Mouse (Mus musculus) CH12.LX (cell line): Measurements from ENCODE around the gene Olfr437. TPM values are rescaled to one million over a fixed set of nuclear protein-coding genes. Genes with fewer than 3 reads are reported as not detected.

Experiments
- DNase-seq: peaks from one replicate; pipeline ENCODE4 v3.0.0-alpha.2; 2013; ENCODE audit errors: extremely low read depth
- H3K27ac ChIP-seq: 2 replicates; pipeline ENCODE4 v1.5.1; 2012; ENCODE audit warnings: low read depth, mild to moderate bottlenecking, control low read depth, moderate library complexity; ENCODE audit not compliant: insufficient read depth
- H3K27me3 ChIP-seq: replicated peaks from 2 replicates; pipeline ENCODE3; 2012; ENCODE audit warnings: inconsistent platforms
- H3K36me3 ChIP-seq, 2 experiments: replicated peaks in 1 of 2; 2 replicates each; pipeline versions ENCODE3 to v1.6.1; 2012; ENCODE audit warnings: inconsistent platforms in 1 of 2, low read length in 1 of 2, mild to moderate bottlenecking in 1 of 2, mixed read lengths in 1 of 2, moderate library complexity in 1 of 2; ENCODE audit not compliant: control insufficient read depth in 1 of 2, insufficient read depth in 1 of 2
- H3K4me1 ChIP-seq, 2 experiments: 2 replicates each; pipeline ENCODE4 v1.6.1; 2012; ENCODE audit warnings: inconsistent platforms in 1 of 2, moderate library complexity in 1 of 2; ENCODE audit not compliant: insufficient read depth in 2 of 2, control insufficient read depth in 1 of 2
- H3K4me2 ChIP-seq: 2 replicates; pipeline ENCODE4 v1.6.1; 2012; ENCODE audit warnings: low read depth, mild to moderate bottlenecking, control low read depth; ENCODE audit not compliant: poor library complexity, insufficient read depth, severe bottlenecking
- H3K4me3 ChIP-seq, 3 experiments: fragments of 150-350 bp in 1 of 3; sonication (generic) in 1 of 3; replicated peaks in 1 of 3; 2 replicates each; pipeline versions ENCODE3 to v1.5.1; 2011 to 2012; ENCODE audit warnings: low read depth in 2 of 3, low read length in 2 of 3, mild to moderate bottlenecking in 2 of 3, moderate library complexity in 2 of 3, control low read depth in 1 of 3, improper control_type of control experiment in 1 of 3, inconsistent platforms in 1 of 3, mixed read lengths in 1 of 3; ENCODE audit not compliant: poor library complexity in 1 of 3
- H3K79me2 ChIP-seq: replicated peaks from 2 replicates; pipeline ENCODE4 v1.6.1; 2012; ENCODE audit warnings: mild to moderate bottlenecking, moderate library complexity; ENCODE audit not compliant: control insufficient read depth, poor library complexity, insufficient read depth, severe bottlenecking; ENCODE audit errors: extremely low read depth
- H3K9ac ChIP-seq: 2 replicates; pipeline ENCODE4 v1.6.1; 2012; ENCODE audit warnings: low read depth, mild to moderate bottlenecking, control low read depth, moderate library complexity; ENCODE audit not compliant: insufficient read depth
- H3K9me3 ChIP-seq: replicated peaks from 2 replicates; pipeline ENCODE3; 2012; ENCODE audit warnings: low read length, inconsistent platforms, mixed read lengths
- BHLHE40 ChIP-seq: IDR thresholded peaks from 2 replicates; pipeline ENCODE4 v1.6.1; 2011; ENCODE audit warnings: mild to moderate bottlenecking, low read depth, low read length, improper control_type of control experiment
- CHD1 ChIP-seq: IDR thresholded peaks from 2 replicates; pipeline ENCODE4 v1.6.1; 2012; ENCODE audit warnings: low read depth, low read length, improper control_type of control experiment, inconsistent platforms
- CTCF ChIP-seq, 2 experiments: IDR thresholded peaks in 1 of 2; conservative IDR thresholded peaks in 1 of 2; 2 replicates each; pipeline ENCODE4 v1.5.1; 2011 to 2012; ENCODE audit warnings: low read depth in 2 of 2, low read length in 2 of 2, improper control_type of control experiment in 1 of 2, inconsistent platforms in 1 of 2, mild to moderate bottlenecking in 1 of 2, moderate library complexity in 1 of 2
- ELF1 ChIP-seq: IDR thresholded peaks from 2 replicates; pipeline ENCODE4 v1.6.1; 2014; ENCODE audit warnings: low read depth, mild to moderate bottlenecking, inconsistent platforms, low read length, improper control_type of control experiment
- ETS1 ChIP-seq: conservative IDR thresholded peaks from 2 replicates; pipeline ENCODE4 v1.6.1; 2012; ENCODE audit warnings: low read depth, mild to moderate bottlenecking, inconsistent platforms, low read length, improper control_type of control experiment, moderate library complexity
- GABPA ChIP-seq: IDR thresholded peaks from 2 replicates; pipeline ENCODE4 v1.6.1; 2012; ENCODE audit warnings: low read depth, low read length, improper control_type of control experiment, inconsistent platforms; ENCODE audit not compliant: insufficient replicate concordance
- IRF4 ChIP-seq: IDR thresholded peaks from 2 replicates; pipeline ENCODE4 v1.6.1; 2014; ENCODE audit warnings: low read depth, mild to moderate bottlenecking, inconsistent platforms, low read length, improper control_type of control experiment
- JUN ChIP-seq: IDR thresholded peaks from 2 replicates; pipeline ENCODE4 v1.6.1; 2011; ENCODE audit warnings: low read depth, mild to moderate bottlenecking, low read length, improper control_type of control experiment, moderate library complexity; ENCODE audit not compliant: insufficient read depth
- JUND ChIP-seq: conservative IDR thresholded peaks from 2 replicates; pipeline ENCODE4 v1.6.1; 2011; ENCODE audit warnings: low read depth, low read length, improper control_type of control experiment
- KAT2A ChIP-seq: IDR thresholded peaks from 2 replicates; pipeline ENCODE4 v1.6.1; 2012; ENCODE audit warnings: low read length, improper control_type of control experiment, inconsistent platforms; ENCODE audit not compliant: insufficient replicate concordance
- MAFK ChIP-seq: IDR thresholded peaks from 2 replicates; pipeline ENCODE4 v1.6.1; 2011; ENCODE audit warnings: low read length, improper control_type of control experiment; ENCODE audit not compliant: insufficient replicate concordance
- MAX ChIP-seq: IDR thresholded peaks from 2 replicates; pipeline ENCODE4 v1.6.1; 2011; ENCODE audit warnings: low read length, improper control_type of control experiment
- MAZ ChIP-seq: IDR thresholded peaks from 2 replicates; pipeline ENCODE4 v1.6.1; 2012; ENCODE audit warnings: low read depth, mild to moderate bottlenecking, inconsistent platforms, low read length, improper control_type of control experiment, moderate library complexity
- MEF2A ChIP-seq: IDR thresholded peaks from 2 replicates; pipeline ENCODE4 v1.6.1; 2014; ENCODE audit warnings: low read depth, mild to moderate bottlenecking, inconsistent platforms, low read length, improper control_type of control experiment, borderline replicate concordance
- MXI1 ChIP-seq: IDR thresholded peaks from 2 replicates; pipeline ENCODE4 v1.6.1; 2011; ENCODE audit warnings: mild to moderate bottlenecking, low read depth, low read length, improper control_type of control experiment
- MYC ChIP-seq: IDR thresholded peaks from 2 replicates; pipeline ENCODE4 v1.6.1; 2011; ENCODE audit warnings: low read depth, mild to moderate bottlenecking, improper control_type of control experiment, low read length
- NELFE ChIP-seq: IDR thresholded peaks from 2 replicates; pipeline ENCODE4 v1.6.1; 2011; ENCODE audit warnings: low read depth, low read length, improper control_type of control experiment
- PAX5 ChIP-seq: IDR thresholded peaks from 2 replicates; pipeline ENCODE4 v1.6.1; 2012; ENCODE audit warnings: low read length, inconsistent platforms, mixed read lengths
- POLR2A ChIP-seq: IDR thresholded peaks from 2 replicates; pipeline ENCODE4 v1.6.1; 2011; ENCODE audit warnings: low read depth, mild to moderate bottlenecking, improper control_type of control experiment, low read length
- RAD21 ChIP-seq: IDR thresholded peaks from 2 replicates; pipeline ENCODE4 v1.6.1; 2011; ENCODE audit warnings: low read depth, mild to moderate bottlenecking, low read length, improper control_type of control experiment, moderate library complexity
- RCOR1 ChIP-seq: conservative IDR thresholded peaks from 2 replicates; pipeline ENCODE4 v1.6.1; 2012; ENCODE audit warnings: low read depth, mild to moderate bottlenecking, inconsistent platforms, low read length, improper control_type of control experiment
- SMC3 ChIP-seq: IDR thresholded peaks from 2 replicates; pipeline ENCODE4 v1.6.1; 2011; ENCODE audit warnings: low read depth, low read length, improper control_type of control experiment
- TCF12 ChIP-seq: IDR thresholded peaks from 2 replicates; pipeline ENCODE4 v1.6.1; 2014; ENCODE audit warnings: low read depth, mild to moderate bottlenecking, inconsistent platforms, low read length, improper control_type of control experiment
- USF2 ChIP-seq: conservative IDR thresholded peaks from 2 replicates; pipeline ENCODE4 v1.6.1; 2011; ENCODE audit warnings: low read depth, low read length, improper control_type of control experiment
- ZC3H11A ChIP-seq: IDR thresholded peaks from 2 replicates; pipeline ENCODE4 v1.6.1; 2012; ENCODE audit warnings: low read depth, mild to moderate bottlenecking, inconsistent platforms, low read length, improper control_type of control experiment
- ZKSCAN1 ChIP-seq: IDR thresholded peaks from 2 replicates; pipeline ENCODE4 v1.6.1; 2012; ENCODE audit warnings: low read depth, inconsistent platforms, low read length, improper control_type of control experiment, borderline replicate concordance
- ZMIZ1 ChIP-seq: IDR thresholded peaks from 2 replicates; pipeline ENCODE4 v1.6.1; 2012; ENCODE audit warnings: low read depth, mild to moderate bottlenecking, inconsistent platforms, low read length, improper control_type of control experiment
- ZNF384 ChIP-seq: IDR thresholded peaks from 2 replicates; pipeline ENCODE4 v1.6.1; 2012; ENCODE audit warnings: low read depth, low read length, improper control_type of control experiment, inconsistent platforms
- dilution Hi-C: fragments of 300-500 bp; cut with MboI; formaldehyde crosslinking; loops from 2 replicates; pipeline ENCODE4 v1.14.3; 2020; ENCODE audit warnings: low sequenced_read_pairs; ENCODE audit not compliant: extremely low pct_unique_long_range_greater_than_20kb, extremely low pct_ligation_motif_present
- in situ Hi-C: fragments of 300-500 bp; cut with MboI; formaldehyde crosslinking; loops from 3 replicates; pipeline ENCODE4 v1.14.3; 2019; ENCODE audit warnings: low sequenced_read_pairs, low pct_ligation_motif_present, low pct_unique_long_range_greater_than_20kb, mixed read lengths
- polyA plus RNA-seq: library from polyadenylated mRNA; unstranded; fragments of >175 nt; gene quantifications from 2 replicates; pipeline ENCODE4 v1.2.1, GENCODE M21; 2012; ENCODE audit warnings: low read depth; ENCODE audit not compliant: insufficient read length
- total RNA-seq, 2 experiments: library from RNA; depleted of rRNA; stranded (reverse); fragments of 300-350 nt in 1 of 2; fragments of >200 nt in 1 of 2; gene quantifications; 2 replicates each; pipeline ENCODE4 v1.2.3; 2012 to 2014

The Olfr437 gene
- total and polyA plus RNA-seq, 3 experiments = not detected

DNA sequence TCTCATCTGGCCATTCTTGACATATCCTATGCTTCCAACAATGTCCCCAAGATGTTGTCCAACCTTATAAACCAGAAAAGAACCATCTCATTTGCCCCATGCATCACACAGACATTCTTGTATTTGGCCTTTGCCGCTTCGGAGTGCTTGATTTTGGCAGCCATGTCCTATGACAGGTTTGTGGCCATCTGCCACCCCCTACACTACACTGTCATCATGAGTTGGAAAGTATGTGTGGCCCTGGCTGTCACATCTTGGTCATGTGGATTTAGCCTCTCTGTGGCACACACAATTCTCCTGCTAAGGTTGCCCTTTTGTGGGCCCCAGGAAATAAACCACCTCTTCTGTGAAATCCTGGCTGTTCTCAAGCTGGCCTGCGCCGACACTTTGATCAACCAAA is 4.2 kb downstream of the Olfr437 start:
- DNase-seq = no peak
- Histone ChIP-seq H3K4me1 (no peaks in the 10 kb centered on the region), H3K79me2 (no peaks in the 10 kb centered on the region), H3K9me3 (no peaks in the 10 kb centered on the region), H3K27me3 (no peaks in the 10 kb centered on the region), H3K4me2 (no peak overlapping the region), H3K36me3 (no peaks in the 10 kb centered on the region), H3K9ac (no peak overlapping the region), H3K27ac (no peak overlapping the region), H3K4me3 (no peak overlapping the region)
- TF ChIP-seq MXI1 (no peak), ZKSCAN1 (no peak), GABPA (no peak), MAFK (no peak), NELFE (no peak), JUND (no peak), ZMIZ1 (no peak), TCF12 (no peak), ZNF384 (no peak), RCOR1 (no peak), PAX5 (no peak), MEF2A (no peak), BHLHE40 (no peak), ETS1 (no peak), POLR2A (no peak), USF2 (no peak), JUN (no peak), MAX (no peak), SMC3 (no peak), RAD21 (no peak)
- in situ Hi-C loops (no loop called here), dilution Hi-C loops (no loop called here)

DNA sequence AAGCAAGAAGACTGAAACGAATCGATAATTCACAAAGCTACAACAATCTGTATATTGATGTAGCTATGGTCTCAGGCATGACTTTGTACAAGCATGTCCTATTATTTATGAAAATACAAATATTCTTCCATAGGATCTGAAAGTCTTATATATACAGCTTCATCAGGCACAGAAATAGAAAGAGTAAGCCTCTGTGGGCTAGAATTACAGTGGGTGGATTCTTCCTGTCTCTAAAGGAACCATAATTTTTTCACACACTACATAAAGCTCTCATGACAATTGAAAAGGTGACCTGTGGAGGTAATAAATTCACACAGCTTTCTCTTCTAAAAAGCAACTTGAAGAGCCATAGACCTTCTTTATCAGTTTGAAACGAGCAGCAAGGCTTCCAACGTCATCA is 8.8 kb downstream of the Olfr437 start, which contains the start of gene Olfr13:
TSS of gene Olfr13 (plus strand) at position 301 of the 400 bp plus-strand sequence.
- in situ Hi-C loops = no loop called here
- no peak for DNase-seq
- TF ChIP-seq MAZ = no peak
- TF ChIP-seq SMC3 = no peak
- no peak for TF ChIP-seq RAD21
- TF ChIP-seq ZNF384 = no peak
- TF ChIP-seq BHLHE40 = no peak
- no peak for TF ChIP-seq NELFE
- no peak for TF ChIP-seq ELF1
- no peak for TF ChIP-seq CHD1
- no peak for TF ChIP-seq MAFK
- no peak for TF ChIP-seq MEF2A
- TF ChIP-seq MXI1 = no peak
- no peak for TF ChIP-seq ZKSCAN1
- TF ChIP-seq ZC3H11A = no peak
- TF ChIP-seq CTCF (conservative IDR thresholded peaks at IDR 0.05 in 1 of 2, IDR thresholded peaks at IDR 0.05 in 1 of 2; ENCODE audit: low read depth in 2 of 2, low read length in 2 of 2) = no peak
- TF ChIP-seq USF2 = no peak
- no peak for TF ChIP-seq IRF4
- TF ChIP-seq KAT2A = no peak
- TF ChIP-seq MYC = no peak
- TF ChIP-seq, all 38 proteins: peak for 0
- Histone ChIP-seq H3K4me1 (no peaks in the 10 kb centered on the region), H3K9me3 (no peaks in the 10 kb centered on the region), H3K9ac (no peak within 1 kb of the TSS), H3K4me2 (no peak within 1 kb of the TSS), H3K27ac (no peak within 1 kb of the TSS), H3K79me2 (no peaks in the 10 kb centered on the region), H3K4me3 (no peak within 1 kb of the TSS), H3K27me3 (no peaks in the 10 kb centered on the region), H3K36me3 (no peaks in the 10 kb centered on the region)
- dilution Hi-C loops = no loop called here
